Mouse (Mus musculus): ENCODE data around the gene Gm20425. TPM values are rescaled to one million over a fixed set of nuclear protein-coding genes. Genes with fewer than 3 reads are reported as not detected.

The Gm20425 gene
- 0.16 TPM in 1 of 2 replicates, not detected in the other for polyA plus RNA-seq (2012; rRNA removed)

GRCm38 (mm10) chr9:103230151-103230951 is at the start of gene Gm20425, which contains the start of gene Trf:
Gene Gm20425 (minus strand): TSS chr9:103230307.
Gene Trf (minus strand): TSS chr9:103230444.

GRCm38 (mm10) chr9:103201561-103202260 is 28.4 kb downstream of the Gm20425 start, which contains the start of gene Srprb:
Gene Srprb (minus strand): TSS chr9:103202137.

Other genes with a start within 250 kb of the Gm20425 start
- gene Slco2a1, start 241.6 kb downstream of the Gm20425 start, polyA plus RNA-seq (2012; rRNA removed), result 30.4 and 41.7 TPM in 2 replicates
- gene Rab6b, start 118.5 kb downstream of the Gm20425 start, polyA plus RNA-seq (2012; rRNA removed), result 7.1 and 7.7 TPM in 2 replicates
- 22.2 and 24.1 TPM in 2 replicates for gene Srprb, start 28.2 kb downstream of the Gm20425 start, polyA plus RNA-seq (2012; rRNA removed)
- 34.0 and 46.7 TPM in 2 replicates for gene Trf, start 137 bp upstream of the Gm20425 start, polyA plus RNA-seq (2012; rRNA removed)
- 0.08 and 0.10 TPM in 2 replicates for gene 1300017J02Rik, start 74.8 kb upstream of the Gm20425 start, polyA plus RNA-seq (2012; rRNA removed)
- gene Topbp1, start 74.9 kb upstream of the Gm20425 start, polyA plus RNA-seq (2012; rRNA removed), result 2.8 TPM in 2 replicates
- 22.5 and 47.5 TPM in 2 replicates for gene Cdv3, start 135.5 kb upstream of the Gm20425 start, polyA plus RNA-seq (2012; rRNA removed)

All from stomach, adult 2 months (tissue).